Mouse (Mus musculus) cerebral cortex, adult 2 months (tissue): ENCODE data around the gene 2610301B20Rik.

Source experiments
- WGBS: fragments of 180-500 bp; shearing (Covaris S2); methylation state at CpG from one replicate; pipeline ENCODE4 v1.1.7; 2018; 5-methylcytosine and 5-hydroxymethylcytosine counted together

2610301B20Rik gene

GRCm38 (mm10) chr4:10873920-10874665 lies at the start of gene 2610301B20Rik:
2610301B20Rik (plus strand) TSS chr4:10874498.
- under 1% methylated on average over 68 of the region's 68 CpGs for WGBS

GRCm38 (mm10) chr4:10833273-10833672 lies 41.0 kb upstream of the 2610301B20Rik start:
- WGBS = 76% methylated on average over 1 of the region's 1 CpGs

GRCm38 (mm10) chr4:10835252-10836051 lies 38.8 kb upstream of the 2610301B20Rik start:
- 50% methylated on average over 6 of the region's 6 CpGs for WGBS

- WGBS = 88% methylated on average over 7 of the region's 7 CpGs
These were observed 28.4 kb upstream of the 2610301B20Rik start for GRCm38 (mm10) chr4:10845848-10846247.

GRCm38 (mm10) chr4:10849812-10850211 lies 24.5 kb upstream of the 2610301B20Rik start:
- 60% methylated on average over 7 of the region's 7 CpGs for WGBS

GRCm38 (mm10) chr4:10851013-10851412 lies 23.3 kb upstream of the 2610301B20Rik start:
- 75% methylated on average over 5 of the region's 5 CpGs for WGBS

- 40% methylated on average over 12 of the region's 12 CpGs for WGBS
These were observed 14.3 kb upstream of the 2610301B20Rik start for GRCm38 (mm10) chr4:10859911-10860581.

GRCm38 (mm10) chr4:10860825-10861224 lies 13.5 kb upstream of the 2610301B20Rik start:
- WGBS = 79% methylated on average over 3 of the region's 3 CpGs

GRCm38 (mm10) chr4:10862882-10863281 lies 11.4 kb upstream of the 2610301B20Rik start:
- WGBS = 89% methylated on average over 2 of the region's 2 CpGs

GRCm38 (mm10) chr4:10872231-10872630 lies 2.1 kb upstream of the 2610301B20Rik start:
- WGBS = 87% methylated on average over 5 of the region's 5 CpGs

GRCm38 (mm10) chr4:10872685-10873539 lies 1.4 kb upstream of the 2610301B20Rik start:
- WGBS = 20% methylated on average over 16 of the region's 16 CpGs

- WGBS = 0% methylated on average over 6 of the region's 8 CpGs
These were observed 764 bp upstream of the 2610301B20Rik start for GRCm38 (mm10) chr4:10873549-10873919.

GRCm38 (mm10) chr4:10874718-10875121 lies 422 bp downstream of the 2610301B20Rik start:
- under 1% methylated on average over 37 of the region's 37 CpGs for WGBS

GRCm38 (mm10) chr4:10877057-10877456 lies 2.8 kb downstream of the 2610301B20Rik start:
- WGBS = 93% methylated on average over 1 of the region's 1 CpGs

GRCm38 (mm10) chr4:10883740-10884408 lies 9.6 kb downstream of the 2610301B20Rik start:
- 69% methylated on average over 8 of the region's 8 CpGs for WGBS

- WGBS = 97% methylated on average over 10 of the region's 10 CpGs
These were observed 14.5 kb downstream of the 2610301B20Rik start for GRCm38 (mm10) chr4:10888835-10889234.

GRCm38 (mm10) chr4:10896262-10896661 lies 22.0 kb downstream of the 2610301B20Rik start:
- whole genome bisulfite sequencing = 89% methylated on average over 4 of the region's 4 CpGs

- WGBS = 27% methylated on average over 13 of the region's 13 CpGs
These were observed 31.0 kb downstream of the 2610301B20Rik start for GRCm38 (mm10) chr4:10905234-10905801.

- 73% methylated on average over 7 of the region's 7 CpGs for WGBS
These were observed 37.1 kb downstream of the 2610301B20Rik start for GRCm38 (mm10) chr4:10911417-10911816.

GRCm38 (mm10) chr4:10911909-10912478 lies 37.7 kb downstream of the 2610301B20Rik start:
- 81% methylated on average over 6 of the region's 6 CpGs for WGBS
